Mouse (Mus musculus): ENCODE measurements around the gene Taok3.

GRCm38 (mm10) chr5:117136570-117136969 is 16.6 kb downstream of the Taok3 start:
- no peak for TF ChIP-seq CTCF (IDR thresholded peaks at IDR 0.05; ENCODE audit: low read depth)
- no peak for TF ChIP-seq EP300 (IDR thresholded peaks at IDR 0.05; ENCODE audit: low read depth)
